Mouse (Mus musculus): Measurements from ENCODE around the gene Pdcd1. TPM values are rescaled to one million over a fixed set of nuclear protein-coding genes. Genes with fewer than 3 reads are reported as not detected.

The Pdcd1 gene
- polyA plus RNA-seq (2017; shearing (Covaris generic)): 207 TPM

DNA sequence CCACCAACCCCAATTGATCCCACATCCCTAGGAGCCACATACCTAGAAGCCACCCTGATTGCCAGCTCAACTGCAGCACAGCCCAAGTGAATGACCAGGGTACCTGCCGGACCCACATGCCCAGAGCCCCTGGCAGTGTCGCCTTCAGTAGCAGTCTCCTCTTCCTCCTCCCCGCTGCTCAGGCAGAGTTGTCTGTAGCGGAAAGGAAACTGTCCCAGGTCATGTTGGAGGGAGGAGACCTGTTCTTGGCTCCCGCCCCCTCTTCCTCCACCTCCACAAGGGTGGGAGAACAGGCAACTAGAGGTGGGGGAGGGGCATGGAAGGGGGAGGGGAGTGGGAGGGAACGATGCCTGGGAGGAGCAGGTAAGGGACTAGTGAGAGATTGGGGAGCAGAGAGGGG lies at the start of gene Pdcd1:
TSS of gene Pdcd1 (minus strand) at position 181 of the 400 bp plus-strand sequence.

DNA sequence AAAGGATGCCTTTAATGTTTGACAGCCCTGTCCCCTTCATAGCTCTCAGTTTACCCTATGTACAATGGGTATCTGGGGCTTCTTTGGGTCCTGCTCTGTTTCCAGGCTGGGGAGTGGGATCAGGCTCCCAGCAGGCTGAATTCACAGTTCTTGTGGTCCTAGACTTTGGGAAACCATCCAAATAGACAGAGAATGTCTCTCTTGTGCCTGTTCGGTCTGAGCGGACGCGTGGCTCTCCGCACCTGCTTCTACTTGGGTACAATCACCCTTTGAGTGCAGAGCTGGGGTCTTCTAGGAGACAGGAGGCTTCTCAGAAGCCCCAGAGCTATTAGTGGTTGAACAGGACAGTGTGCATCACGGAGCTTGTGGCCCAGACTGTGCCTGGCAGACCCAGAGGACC lies 32.2 kb downstream of the Pdcd1 start, which contains the start of gene Neu4:
TSS of gene Neu4 (plus strand) at position 301 of the 400 bp plus-strand sequence.

DNA sequence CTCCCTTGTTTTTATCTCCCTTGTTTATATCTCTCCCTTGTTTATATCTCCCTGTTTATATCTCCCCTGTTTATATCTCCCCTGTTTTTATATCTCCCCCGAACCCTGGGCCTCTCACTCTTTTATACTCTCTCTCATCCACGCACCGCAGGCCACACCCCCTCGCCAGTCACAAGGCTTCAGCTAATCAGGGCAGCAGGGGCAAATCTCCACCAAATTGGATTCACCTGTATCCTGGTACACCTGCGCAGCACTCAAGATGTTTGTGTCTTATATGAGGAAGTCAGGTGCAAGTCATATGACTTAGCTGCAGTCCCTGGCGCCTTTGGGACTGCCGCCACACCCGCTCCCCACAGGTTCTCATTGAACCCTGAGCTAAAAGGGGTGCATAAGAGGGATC lies 62.1 kb downstream of the Pdcd1 start, which contains the start of gene Gal3st2c:
TSS of gene Gal3st2c (plus strand) at position 301 of the 400 bp plus-strand sequence.

Other genes starting within 250 kb of the Pdcd1 start
- gene Ing5, start 248.6 kb downstream of the Pdcd1 start, polyA plus RNA-seq (2017; shearing (Covaris generic)): 29.4 TPM
- gene D2hgdh, start 227.6 kb downstream of the Pdcd1 start, polyA plus RNA-seq (2017; shearing (Covaris generic)): 36.2 TPM
- not detected for gene Gal3st2, start 191.2 kb downstream of the Pdcd1 start, polyA plus RNA-seq (2017; shearing (Covaris generic))
- gene Gal3st2b, start 134.2 kb downstream of the Pdcd1 start, polyA plus RNA-seq (2017; shearing (Covaris generic)): not detected
- 0.04 TPM for gene Gal3st2c, start 62.0 kb downstream of the Pdcd1 start, polyA plus RNA-seq (2017; shearing (Covaris generic))
- not detected for gene Neu4, start 32.1 kb downstream of the Pdcd1 start, polyA plus RNA-seq (2017; shearing (Covaris generic))